Mouse (Mus musculus): ENCODE measurements around the gene Slc35b4.

Gene Slc35b4

GRCm38 (mm10) chr6:34124401-34124800 is 52.5 kb downstream of the Slc35b4 start:
- no peak for DNase-seq (ENCODE audit: low spot score)

GRCm38 (mm10) chr6:34116838-34117478 is 60.0 kb downstream of the Slc35b4 start:
- DNase-seq (ENCODE audit: low spot score) = no peak

GRCm38 (mm10) chr6:34111406-34111805 is 65.5 kb downstream of the Slc35b4 start:
- no peak for DNase-seq (ENCODE audit: low spot score)

- no peak for DNase-seq (ENCODE audit: low spot score)
Observed at GRCm38 (mm10) chr6:34110571-34110970, 66.3 kb downstream of the Slc35b4 start.

Data from ovary, postnatal 10 days (tissue).